Mouse (Mus musculus) fat pad, adult 2 months (tissue): ENCODE results near the gene Ppfibp1.

Experiments used
- DNase-seq: peaks from one replicate; pipeline ENCODE4 v3.0.0-alpha.2; 2011; ENCODE audit warnings: low read depth, low spot score; ENCODE audit errors: extremely low read depth

Ppfibp1 gene

DNA sequence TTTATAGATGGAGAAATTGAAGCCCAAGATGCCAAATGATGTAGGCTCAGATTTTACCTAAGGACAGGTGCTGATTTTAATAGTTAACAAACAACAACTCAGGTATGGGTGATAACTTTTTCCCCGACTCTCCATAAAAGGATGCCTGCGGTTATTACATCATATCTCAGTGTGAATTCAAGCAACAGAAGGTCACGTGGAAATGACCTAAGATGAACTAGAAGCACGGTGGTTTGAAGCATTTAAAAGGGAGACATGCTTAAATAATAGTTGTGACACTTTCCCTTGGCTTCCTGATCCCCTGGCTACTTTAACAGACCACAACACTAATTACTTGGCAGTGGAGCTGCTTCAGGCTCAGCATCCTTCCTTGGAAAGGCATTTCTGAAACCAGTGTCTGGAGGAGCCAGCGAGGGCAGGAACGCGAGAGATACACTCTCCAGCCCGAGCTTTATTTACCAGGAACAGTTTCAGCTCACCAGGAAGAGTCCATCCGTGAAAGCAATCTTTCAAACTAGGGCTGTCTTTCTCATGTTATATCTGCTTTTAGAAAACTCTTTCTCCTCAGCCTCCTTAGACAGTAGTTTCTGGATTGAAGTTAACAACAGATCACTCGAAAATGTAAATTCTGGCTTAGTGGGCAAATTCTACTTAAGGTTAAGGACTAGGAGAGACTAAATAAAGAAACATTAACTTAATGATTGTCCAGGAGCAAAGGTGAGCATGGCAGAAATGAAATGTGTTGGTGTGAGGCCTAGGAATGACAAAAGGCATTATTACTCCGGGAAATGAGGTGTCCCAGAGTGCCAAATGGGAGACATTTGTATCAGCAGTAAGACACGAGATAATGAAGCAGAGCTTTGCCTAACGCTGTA lies 6.2 kb upstream of the Ppfibp1 start:
- DNase-seq = no peak

DNA sequence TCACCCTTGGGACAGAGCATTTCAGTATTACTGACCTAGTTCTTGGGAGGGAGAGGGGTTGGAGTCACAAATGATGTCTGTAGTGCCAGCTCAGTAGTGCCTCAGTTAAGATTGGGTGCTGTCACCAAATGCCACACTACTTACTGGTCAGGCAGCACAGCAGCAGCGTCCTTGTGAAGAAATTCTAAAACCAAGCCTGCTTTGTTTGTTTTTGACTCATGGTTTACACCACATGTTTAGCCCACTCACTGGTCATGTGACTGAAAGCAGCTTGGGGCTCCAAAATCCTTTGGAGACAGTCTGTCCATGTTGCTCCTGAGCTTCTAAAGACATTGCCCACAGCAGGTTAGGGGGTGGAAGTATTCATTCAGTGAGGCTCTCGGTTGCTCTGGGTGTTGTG lies 4.9 kb upstream of the Ppfibp1 start:
- DNase-seq = no peak

DNA sequence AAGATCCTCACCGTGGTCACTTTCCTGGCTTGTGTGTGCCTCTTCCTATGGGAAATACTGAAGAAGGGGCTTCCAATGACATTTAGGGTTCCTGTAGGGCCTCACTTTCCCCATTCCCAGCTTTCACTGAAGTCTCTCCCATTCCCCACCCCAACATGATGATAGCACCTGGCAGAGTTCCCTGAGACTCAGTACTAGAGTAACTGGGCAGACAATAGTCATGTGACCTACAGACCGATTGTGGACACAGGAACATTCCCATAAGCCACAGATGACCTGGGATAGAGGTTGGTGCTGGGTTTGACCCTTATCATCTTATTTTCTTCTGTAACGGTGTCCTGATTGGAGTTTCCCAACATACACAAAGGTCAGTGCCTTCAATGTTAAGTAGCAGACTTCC lies 4.1 kb upstream of the Ppfibp1 start:
- no peak for DNase-seq

DNA sequence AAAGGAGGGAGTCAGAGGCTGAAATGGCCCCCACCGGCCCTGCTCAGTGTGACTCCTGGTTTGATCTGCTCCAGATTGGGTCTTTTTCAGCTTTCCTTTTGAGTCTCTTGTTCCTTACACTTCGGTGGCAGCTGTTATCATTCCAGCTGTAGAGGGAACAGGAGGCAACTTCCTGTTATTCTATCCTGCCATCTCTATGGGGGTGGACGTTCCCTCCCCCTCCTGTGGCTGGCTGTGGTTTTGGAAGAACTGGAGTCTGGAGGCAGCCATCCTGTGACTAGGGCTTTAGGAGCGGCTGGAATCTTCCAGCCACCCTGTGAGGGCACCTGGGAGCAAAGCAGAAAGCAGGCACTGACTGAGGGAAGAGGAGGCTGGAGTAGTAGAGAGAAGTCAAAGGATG lies 3.4 kb upstream of the Ppfibp1 start:
- DNase-seq = no peak

DNA sequence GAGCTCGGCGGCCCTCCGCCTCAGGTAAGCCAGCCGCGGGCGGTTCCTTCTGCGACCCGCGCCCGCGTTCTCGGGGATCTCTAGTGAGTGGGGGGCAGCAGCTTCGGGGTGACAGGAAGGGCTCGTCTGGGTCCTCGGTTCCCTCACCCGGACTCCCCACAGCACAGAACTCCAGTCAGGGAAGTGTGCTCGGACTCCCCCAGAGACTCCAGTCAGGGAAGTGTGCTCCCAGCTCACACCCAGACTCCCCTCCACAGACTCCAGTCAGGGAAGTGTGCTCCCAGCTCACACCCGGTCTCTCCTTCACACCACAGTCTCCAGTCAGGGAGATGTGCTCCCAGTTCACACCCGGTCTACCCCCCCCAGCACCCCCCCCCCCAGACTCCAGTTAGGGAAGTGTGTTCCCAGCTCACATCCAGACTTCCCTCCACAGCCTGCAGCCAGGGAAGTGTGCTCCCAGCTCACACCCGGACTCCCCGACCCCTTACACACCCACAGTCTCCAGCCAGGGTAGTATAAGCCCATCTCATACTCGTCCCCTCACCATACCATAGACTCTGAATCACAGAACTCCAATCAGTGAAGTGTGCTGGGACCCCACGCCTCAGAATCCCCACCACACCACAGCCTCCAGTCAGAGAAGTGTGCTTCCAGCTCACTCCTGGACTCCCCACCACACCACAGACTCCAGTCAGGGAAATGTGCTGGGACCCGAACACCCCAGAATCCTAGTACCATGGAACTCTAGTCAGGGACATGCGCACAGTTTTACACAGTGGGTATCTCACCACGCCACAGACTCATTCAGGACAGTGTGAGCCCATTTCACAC lies 588 bp downstream of the Ppfibp1 start:
- no peak for DNase-seq

DNA sequence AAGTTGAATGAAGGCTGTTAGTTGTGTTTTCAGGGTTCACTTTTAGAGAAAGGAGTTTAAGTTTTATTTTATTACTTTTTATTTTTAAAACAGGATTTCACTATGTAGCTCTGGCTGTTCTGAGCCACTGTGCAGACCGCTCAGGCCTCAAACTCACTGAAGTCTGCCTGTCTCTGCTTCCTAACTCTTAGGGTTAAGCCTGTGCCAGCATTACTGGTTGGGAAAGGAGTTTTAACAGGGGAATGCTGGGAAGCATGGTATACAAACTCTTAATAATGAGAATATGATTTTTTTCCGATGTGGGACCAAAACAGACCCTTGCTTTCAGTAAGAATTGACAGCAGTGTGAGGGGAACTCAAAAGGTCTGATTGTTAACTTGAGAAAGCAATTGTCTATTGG lies 1.9 kb downstream of the Ppfibp1 start:
- DNase-seq = no peak

DNA sequence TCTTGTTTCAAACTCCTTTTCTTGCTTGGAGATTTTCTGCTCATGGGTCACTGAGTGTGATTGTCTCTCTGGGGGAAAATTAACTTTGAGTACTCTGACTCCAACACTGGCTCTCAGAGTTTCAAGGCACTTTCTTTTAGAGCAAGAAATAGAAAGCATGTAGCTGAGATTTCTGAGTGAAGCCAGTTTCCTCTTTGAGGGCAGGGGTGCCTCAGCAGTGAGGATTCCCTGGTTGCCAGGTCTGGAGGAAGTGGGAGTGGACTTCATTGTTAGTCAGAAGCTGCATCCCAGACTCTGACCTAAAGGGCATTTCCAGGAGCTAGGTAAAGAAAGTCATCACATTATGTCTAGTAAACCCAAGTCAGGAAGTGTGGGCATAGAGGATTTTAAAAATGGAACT lies 2.3 kb downstream of the Ppfibp1 start:
- no peak for DNase-seq

DNA sequence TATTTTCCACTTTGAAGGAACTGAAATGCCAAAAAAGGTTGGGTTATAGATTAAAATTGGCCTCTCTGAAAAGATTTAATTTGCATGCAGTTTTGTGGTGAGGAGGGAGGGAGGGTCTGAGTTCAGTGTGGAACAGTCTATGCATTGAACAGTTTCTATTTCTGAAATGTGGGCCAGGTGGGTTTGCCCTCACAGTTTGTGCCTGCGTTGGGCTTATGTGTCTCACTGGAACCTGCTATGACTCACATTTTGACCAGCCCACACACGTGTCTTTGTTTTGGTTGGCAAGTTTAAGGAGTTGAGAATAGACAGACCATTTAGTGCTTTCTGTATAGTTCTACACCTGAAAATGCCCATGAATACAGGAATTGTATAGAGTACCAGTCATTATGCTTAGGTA lies 5.6 kb downstream of the Ppfibp1 start:
- peak; percentile 43 for DNase-seq

DNA sequence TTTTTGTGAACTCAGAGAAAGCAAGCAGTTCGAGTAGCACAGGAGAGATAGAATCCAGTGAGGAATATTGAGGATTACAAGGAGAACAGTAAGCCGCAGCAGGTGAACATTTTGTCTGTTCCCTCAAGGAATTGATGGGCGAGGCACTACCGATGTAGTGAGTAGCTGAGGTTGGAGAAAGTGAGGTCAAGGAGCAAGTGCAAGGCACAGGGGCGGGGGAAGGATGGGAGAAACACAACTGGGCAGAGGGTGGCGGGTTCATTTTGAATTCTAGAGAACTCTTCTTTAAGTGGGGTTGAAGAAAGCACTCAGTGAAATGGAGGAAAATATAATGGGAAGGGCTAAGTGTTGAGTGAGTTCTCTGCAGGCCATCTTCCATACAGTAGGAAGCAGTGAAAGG lies 10.4 kb downstream of the Ppfibp1 start:
- no peak for DNase-seq

DNA sequence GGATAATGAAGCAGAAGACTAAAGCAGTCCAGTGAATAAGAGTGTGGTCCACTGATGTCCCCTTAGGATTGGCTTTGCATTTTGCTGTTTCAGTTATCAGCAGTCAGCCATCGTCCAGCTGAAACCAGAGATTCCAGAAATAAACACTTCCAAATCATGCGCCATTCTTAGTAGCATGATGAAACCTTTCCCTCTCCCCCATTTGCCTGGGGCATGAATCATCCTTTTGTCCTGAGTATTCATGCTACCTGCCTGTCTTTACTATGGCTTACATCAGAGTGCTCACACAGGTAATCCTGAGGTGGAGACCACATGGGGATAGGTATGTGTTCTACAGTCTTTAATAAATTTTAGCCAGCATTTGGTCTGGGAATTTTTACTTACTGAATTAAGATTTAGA lies 11.4 kb downstream of the Ppfibp1 start:
- DNase-seq = no peak

DNA sequence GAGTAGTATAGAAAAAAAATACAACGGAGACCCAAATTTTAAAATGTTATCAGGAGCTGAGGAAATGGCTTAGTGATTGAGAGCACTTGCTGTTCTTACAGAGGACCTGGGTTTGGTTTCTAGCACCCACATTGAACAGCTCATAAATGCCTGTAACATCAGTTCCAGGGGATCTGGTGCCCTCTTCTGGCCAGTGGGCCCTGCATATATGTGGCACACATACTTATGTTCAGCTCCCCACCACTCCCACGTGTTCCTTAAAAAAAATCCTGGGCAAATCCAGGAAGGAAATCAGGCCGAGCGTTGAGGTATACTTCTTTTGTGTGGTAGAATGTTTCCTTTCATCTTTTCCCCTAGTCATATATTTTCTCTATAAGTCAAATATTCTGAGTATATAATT lies 13.6 kb downstream of the Ppfibp1 start:
- no peak for DNase-seq

DNA sequence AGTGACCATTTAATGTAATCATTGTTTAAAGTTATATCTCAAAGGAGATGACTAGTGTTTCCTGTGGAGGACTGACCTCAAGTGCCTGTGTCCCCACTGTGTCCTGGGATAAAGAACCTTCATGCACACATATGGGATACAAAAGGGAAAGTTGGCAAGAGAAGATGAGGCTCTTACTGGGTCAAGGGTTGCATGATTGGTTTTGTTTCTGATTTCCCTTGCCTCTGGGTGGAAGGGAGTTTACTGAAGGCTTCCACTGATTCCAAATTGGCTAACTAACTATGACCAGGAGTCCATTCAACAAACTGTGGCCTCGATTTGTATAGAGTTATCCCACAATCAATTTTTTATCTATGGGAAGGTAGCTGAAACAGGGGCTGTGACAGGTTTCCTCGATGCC lies 15.3 kb downstream of the Ppfibp1 start:
- DNase-seq = no peak

DNA sequence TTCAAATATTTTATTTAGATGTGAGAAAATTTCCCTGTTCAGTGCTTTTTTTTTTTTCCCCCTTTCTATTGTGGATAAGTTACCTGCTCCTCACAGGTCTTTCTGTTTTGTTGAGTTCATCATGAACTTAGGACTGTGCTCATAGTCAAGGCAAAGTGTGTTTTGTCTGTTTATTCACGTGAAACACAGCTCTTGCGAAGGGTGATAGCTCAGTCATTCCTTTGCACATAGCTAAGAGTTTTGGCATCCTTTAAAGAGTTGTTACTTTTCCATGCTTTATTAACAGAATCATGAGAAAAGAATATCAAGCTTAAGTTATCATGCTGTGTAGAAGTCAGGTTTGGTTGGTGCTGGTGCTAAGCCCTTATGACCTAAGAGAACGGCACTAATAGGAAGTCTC lies 16.4 kb downstream of the Ppfibp1 start:
- DNase-seq = no peak

DNA sequence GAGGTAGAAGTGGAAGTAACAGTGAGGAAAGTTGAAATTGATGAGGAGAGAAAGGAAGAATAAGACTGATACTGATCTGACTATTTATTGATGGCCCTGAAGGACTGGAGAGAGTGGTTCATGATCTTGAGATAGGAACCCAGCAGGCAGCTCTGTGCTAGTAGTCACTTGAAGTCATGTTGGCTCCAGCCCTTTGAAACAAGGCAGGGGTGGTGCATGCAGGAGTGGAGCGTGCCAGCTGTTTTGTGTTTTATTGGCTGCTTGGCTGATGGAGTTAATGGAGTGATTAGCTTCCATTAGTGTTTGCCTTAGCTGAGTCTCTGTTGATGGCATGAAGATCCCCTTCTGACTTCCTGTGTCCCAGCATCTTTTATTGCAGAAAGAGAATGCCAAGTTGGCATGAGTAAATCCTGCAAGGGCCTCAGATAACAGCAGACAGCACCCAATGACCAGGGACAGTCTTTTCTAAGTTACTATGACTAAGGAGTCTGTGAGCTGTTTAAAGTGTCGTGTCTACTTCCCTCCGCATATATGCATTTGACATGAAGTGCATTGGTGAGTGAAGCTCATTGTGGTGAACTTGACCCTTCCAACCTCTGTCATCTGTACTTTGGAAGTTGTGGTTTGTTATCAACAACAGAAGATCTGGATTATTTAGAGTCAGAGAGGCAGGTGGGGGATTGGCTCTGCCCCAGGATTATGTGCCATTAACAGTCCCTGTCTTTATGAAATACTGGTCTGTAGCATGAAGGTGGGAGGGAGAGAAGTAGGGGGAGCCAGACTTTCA lies 17.9 kb downstream of the Ppfibp1 start:
- DNase-seq = no peak

DNA sequence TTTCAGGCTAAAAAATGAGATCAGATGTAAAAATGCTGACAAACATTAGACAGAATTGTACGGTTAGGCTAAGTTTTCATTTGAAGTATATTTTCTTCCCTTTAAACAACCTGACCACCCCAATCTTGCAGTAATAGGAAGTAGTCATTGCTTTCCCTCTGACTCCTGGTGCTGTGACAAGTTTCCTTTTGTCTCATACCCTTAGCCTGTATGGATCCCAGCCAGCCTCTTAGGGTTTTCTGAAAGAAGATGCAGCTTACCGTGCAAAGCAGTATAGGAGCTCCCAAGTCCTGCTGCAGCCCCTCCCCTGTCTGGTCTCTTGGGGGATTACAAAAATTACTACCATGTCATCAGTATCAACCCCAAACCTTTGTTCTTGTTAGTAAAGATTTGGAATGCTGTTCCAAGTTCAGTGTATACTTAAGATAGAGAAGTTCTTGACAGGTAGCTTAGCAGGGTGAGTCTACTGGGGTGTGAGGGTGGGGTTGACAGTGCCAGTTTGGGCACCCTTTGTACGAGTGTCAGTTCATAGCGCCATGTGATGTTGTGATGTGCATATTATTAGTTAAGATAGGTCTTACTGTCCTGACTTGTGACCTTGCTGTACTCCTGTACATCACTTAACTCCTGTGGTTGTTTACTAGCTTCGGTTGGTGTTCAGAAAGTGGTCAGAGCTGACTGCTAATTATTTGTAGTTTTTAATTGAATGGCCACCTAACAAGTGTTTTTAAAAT lies 18.9 kb downstream of the Ppfibp1 start:
- DNase-seq = no peak

DNA sequence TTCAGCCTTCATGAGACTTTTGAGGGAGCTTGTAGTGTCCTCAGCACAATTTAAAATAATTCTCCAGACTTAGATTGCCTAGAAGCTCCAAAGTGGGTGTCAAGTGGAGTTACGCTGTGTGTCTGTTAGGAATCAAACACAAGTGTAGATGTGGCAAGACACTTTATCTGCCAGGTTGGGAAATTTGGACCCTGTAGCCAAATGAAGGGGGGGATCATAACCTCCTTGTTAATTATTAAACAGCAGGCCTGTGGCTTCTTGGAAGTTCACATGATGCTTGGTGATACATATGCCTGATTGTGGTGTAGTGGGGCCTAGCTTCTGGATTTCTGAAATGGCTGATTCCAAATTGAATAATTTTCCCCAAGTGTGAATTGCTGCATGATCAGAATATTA lies 19.5 kb downstream of the Ppfibp1 start:
- no peak for DNase-seq

DNA sequence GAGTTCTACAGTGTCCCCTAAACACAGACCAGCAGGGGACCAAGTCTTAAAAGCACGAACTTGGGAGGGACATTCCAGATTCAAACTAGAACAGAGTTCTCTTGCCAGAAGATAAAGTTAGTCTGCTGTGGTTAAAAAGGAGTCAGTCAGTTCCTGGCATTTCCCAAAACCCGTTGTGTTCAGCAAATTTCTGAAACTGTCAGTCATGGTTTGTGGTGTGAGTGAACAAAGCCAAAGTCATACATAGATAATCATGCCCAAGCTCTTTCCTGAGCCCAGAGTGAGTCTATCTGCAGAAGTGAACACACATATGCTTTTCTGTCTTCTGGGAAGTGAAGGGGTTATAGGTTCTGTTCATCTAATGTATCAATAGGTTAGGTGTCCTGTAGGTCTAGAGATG lies 20.5 kb downstream of the Ppfibp1 start:
- no peak for DNase-seq

DNA sequence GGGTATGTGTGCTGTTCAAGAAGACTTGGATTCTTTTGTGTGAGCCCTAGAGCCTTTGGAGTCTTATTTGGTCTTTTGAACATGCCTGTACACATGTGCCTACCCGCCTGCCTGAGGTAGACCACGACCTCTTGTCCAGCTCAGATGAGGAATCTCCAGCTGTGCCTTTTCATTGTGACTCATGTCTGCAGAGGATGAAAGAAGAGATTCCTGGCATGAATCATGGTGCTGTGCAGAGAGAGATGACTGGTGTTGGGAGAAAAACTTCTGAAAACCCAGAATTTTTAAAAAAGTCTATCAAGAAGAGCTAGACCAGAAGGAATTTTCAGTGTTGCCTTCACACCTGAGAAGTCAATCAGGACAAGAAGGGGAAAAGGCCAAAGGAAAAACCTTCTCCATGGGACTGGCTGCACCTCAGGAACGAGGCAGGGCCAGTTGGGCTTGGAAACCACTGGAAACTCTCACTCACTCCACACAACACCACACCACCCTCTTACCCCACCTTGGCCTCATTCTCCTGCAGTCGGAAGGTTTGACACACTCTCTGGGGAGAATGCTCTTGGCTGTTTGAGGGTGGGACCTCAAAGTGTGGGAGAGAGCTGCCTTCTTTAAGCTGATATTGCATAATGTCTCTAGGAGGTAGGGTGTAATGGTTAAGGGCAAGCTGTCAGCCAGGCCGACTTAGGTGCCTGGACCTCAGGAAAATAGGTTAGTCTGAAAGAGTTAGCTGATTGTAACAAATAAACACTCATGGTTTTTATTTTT lies 21.6 kb downstream of the Ppfibp1 start:
- DNase-seq = no peak

DNA sequence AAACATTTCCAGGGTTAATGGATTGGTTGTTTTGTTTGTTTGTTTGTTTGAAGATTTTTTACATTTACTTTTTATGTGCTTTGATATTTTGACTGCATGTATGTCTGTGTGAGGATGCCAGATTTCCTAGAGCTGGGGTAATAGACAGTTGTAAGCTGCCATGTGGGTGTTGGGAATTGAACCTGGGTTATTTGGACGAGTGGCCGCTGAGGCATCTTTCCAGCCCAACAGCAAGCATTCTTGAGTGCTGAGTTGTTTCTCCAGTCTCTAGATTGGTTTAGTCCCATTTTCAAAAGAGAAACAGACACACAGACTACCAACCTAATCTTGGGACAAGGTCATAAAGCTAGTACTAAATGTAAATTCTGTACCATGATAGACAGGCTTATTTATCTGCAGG lies 22.5 kb downstream of the Ppfibp1 start:
- DNase-seq = no peak

DNA sequence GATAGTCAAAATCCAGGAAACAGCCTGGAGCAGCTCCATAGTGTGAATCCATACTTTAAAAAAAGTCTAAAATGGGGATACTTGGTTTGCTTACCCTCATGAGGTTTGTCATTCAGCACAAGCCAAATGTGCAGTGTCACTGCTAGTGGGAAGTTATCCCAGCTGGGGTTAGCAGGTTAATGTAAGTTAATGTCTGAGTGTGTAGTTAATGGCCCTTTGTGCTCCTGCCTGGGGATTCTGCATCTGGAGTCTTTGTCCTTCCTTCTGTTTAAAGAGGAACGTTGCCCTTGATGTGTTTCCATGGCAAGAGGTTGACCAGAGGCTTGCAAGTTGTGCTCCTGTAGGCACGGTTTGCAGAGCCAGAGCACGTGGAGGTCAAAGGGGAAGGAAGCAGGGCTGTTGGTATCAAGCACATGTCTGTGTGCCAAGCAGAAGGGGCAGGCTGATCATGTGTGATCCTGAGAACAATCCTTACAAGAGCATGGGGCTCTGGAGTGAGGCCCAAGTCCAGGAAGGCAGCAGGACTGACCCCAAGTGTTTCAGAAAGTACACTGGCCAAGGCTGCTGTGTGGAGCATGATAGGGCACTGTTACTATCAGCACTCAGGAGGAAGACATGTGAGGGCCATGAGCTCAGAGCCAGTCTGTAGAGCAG lies 24.7 kb downstream of the Ppfibp1 start:
- no peak for DNase-seq
